Mouse (Mus musculus): Measurements from ENCODE around the gene Gba2. TPM values are rescaled to one million over a fixed set of nuclear protein-coding genes. Genes with fewer than 3 reads are reported as not detected.
"Not testable (repeated sequence)": the region's sequence is repeated elsewhere in the genome, so short reads cannot be mapped to it uniquely, and the experiment has no call there.

Gene Gba2
- polyA plus RNA-seq, 1 experiment from 2014 or later, result 32.0 TPM

GRCm38 (mm10) chr4:43596597-43596996, 17.9 kb upstream of the Gba2 start:
- not testable (repeated sequence) for H3K36me3 ChIP-seq; H3K4me1 ChIP-seq (replicated peaks); H3K27me3 ChIP-seq; ATAC-seq (ENCODE audit: insufficient number of reproducible peaks, insufficient read depth, low FRiP score, low TSS enrichment, low read depth); H3K4me2 ChIP-seq; H3K9me3 ChIP-seq; H3K9ac ChIP-seq (replicated peaks); H3K4me3 ChIP-seq (replicated peaks); H3K27ac ChIP-seq
- 81% methylated on average over 2 of the region's 2 CpGs for WGBS

GRCm38 (mm10) chr4:43593453-43593852, 14.8 kb upstream of the Gba2 start:
- 54% methylated on average over 3 of the region's 3 CpGs for WGBS
- Histone ChIP-seq H3K4me1 (replicated peaks) (peaks cover 6% of the 10 kb centered on the region; the same call in 1 of the 2 replicates), H3K9ac (replicated peaks) (no peak overlapping the region), H3K27ac (no peak overlapping the region), H3K36me3 (no peaks in the 10 kb centered on the region), H3K9me3 (no peaks in the 10 kb centered on the region), H3K27me3 (no peaks in the 10 kb centered on the region), H3K4me2 (no peak overlapping the region), H3K4me3 (replicated peaks) (no peak overlapping the region)
- ATAC-seq (ENCODE audit: insufficient number of reproducible peaks, insufficient read depth, low FRiP score, low TSS enrichment, low read depth), result no peak

- ATAC-seq (ENCODE audit: insufficient number of reproducible peaks, insufficient read depth, low FRiP score, low TSS enrichment, low read depth), result no peak
- H3K27ac ChIP-seq, result no peak overlapping the region
- WGBS, result 57% methylated on average over 3 of the region's 3 CpGs
- H3K4me1 ChIP-seq (replicated peaks), result peaks cover 12% of the 10 kb centered on the region; the same call in 1 of the 2 replicates
- no peak overlapping the region for H3K4me2 ChIP-seq
- H3K9ac ChIP-seq (replicated peaks), result no peak overlapping the region
- H3K4me3 ChIP-seq (replicated peaks), result no peak overlapping the region
- H3K27me3 ChIP-seq, result no peaks in the 10 kb centered on the region
- no peaks in the 10 kb centered on the region for H3K36me3 ChIP-seq
- no peaks in the 10 kb centered on the region for H3K9me3 ChIP-seq
These were observed 13.3 kb upstream of the Gba2 start for GRCm38 (mm10) chr4:43591961-43592360.

GRCm38 (mm10) chr4:43591543-43591942, 12.9 kb upstream of the Gba2 start:
- H3K27me3 ChIP-seq, result no peaks in the 10 kb centered on the region
- H3K4me1 ChIP-seq (replicated peaks), result peaks cover 12% of the 10 kb centered on the region; the same call in 1 of the 2 replicates
- H3K36me3 ChIP-seq, result no peaks in the 10 kb centered on the region
- no peak overlapping the region for H3K4me3 ChIP-seq (replicated peaks)
- H3K9me3 ChIP-seq, result no peaks in the 10 kb centered on the region
- no peak overlapping the region for H3K4me2 ChIP-seq
- no peak for ATAC-seq (ENCODE audit: insufficient number of reproducible peaks, insufficient read depth, low FRiP score, low TSS enrichment, low read depth)
- 75% methylated on average over 5 of the region's 5 CpGs for WGBS
- H3K9ac ChIP-seq (replicated peaks), result no peak overlapping the region
- H3K27ac ChIP-seq, result no peak overlapping the region

- Histone ChIP-seq H3K27ac (no peak overlapping the region), H3K4me2 (no peak overlapping the region), H3K4me1 (replicated peaks) (peaks cover 6% of the 10 kb centered on the region; the same call in 1 of the 2 replicates), H3K9ac (replicated peaks) (no peak overlapping the region), H3K9me3 (no peaks in the 10 kb centered on the region), H3K36me3 (peaks cover 22% of the 10 kb centered on the region), H3K4me3 (replicated peaks) (no peak overlapping the region), H3K27me3 (no peaks in the 10 kb centered on the region)
- ATAC-seq (ENCODE audit: insufficient number of reproducible peaks, insufficient read depth, low FRiP score, low TSS enrichment, low read depth), result no peak
- WGBS, result 44% methylated on average over 7 of the region's 7 CpGs
These were observed 9.0 kb upstream of the Gba2 start for GRCm38 (mm10) chr4:43587681-43588080.

- no peak for ATAC-seq (ENCODE audit: insufficient number of reproducible peaks, insufficient read depth, low FRiP score, low TSS enrichment, low read depth)
- WGBS, result 74% methylated on average over 8 of the region's 8 CpGs
These were observed 7.7 kb upstream of the Gba2 start for GRCm38 (mm10) chr4:43586411-43586810.

GRCm38 (mm10) chr4:43585682-43586081, 7.0 kb upstream of the Gba2 start:
- no peak overlapping the region for H3K9ac ChIP-seq (replicated peaks)
- H3K9me3 ChIP-seq, result no peaks in the 10 kb centered on the region
- H3K27me3 ChIP-seq, result no peaks in the 10 kb centered on the region
- WGBS, result 68% methylated on average over 10 of the region's 10 CpGs
- no peak overlapping the region for H3K4me2 ChIP-seq
- ATAC-seq (ENCODE audit: insufficient number of reproducible peaks, insufficient read depth, low FRiP score, low TSS enrichment, low read depth), result no peak
- H3K27ac ChIP-seq, result no peak overlapping the region
- H3K36me3 ChIP-seq, result peaks cover 42% of the 10 kb centered on the region
- H3K4me1 ChIP-seq (replicated peaks), result peaks cover 6% of the 10 kb centered on the region; the same call in 1 of the 2 replicates
- H3K4me3 ChIP-seq (replicated peaks), result no peak overlapping the region

More at GRCm38 (mm10) chr4:43586411-43586810, 7.7 kb upstream of the Gba2 start:
- no peak overlapping the region for H3K9ac ChIP-seq (replicated peaks)
- H3K36me3 ChIP-seq, result peaks cover 34% of the 10 kb centered on the region
- no peaks in the 10 kb centered on the region for H3K27me3 ChIP-seq
- no peak overlapping the region for H3K27ac ChIP-seq
- H3K4me2 ChIP-seq, result no peak overlapping the region
- no peaks in the 10 kb centered on the region for H3K9me3 ChIP-seq
- H3K4me1 ChIP-seq (replicated peaks), result peaks cover 6% of the 10 kb centered on the region; the same call in 1 of the 2 replicates
- no peak overlapping the region for H3K4me3 ChIP-seq (replicated peaks)

GRCm38 (mm10) chr4:43584444-43585416, 6.1 kb upstream of the Gba2 start, which contains the start of gene Msmp:
Msmp (minus strand) TSS chr4:43584494.
- Histone ChIP-seq H3K27me3 (no peaks in the 10 kb centered on the region), H3K9ac (replicated peaks) (no peak within 1 kb of the TSS), H3K27ac (no peak within 1 kb of the TSS; the same call in 1 of the 2 replicates), H3K36me3 (peaks cover 49% of the 10 kb centered on the region), H3K9me3 (no peaks in the 10 kb centered on the region), H3K4me1 (replicated peaks) (peaks cover 10% of the 10 kb centered on the region), H3K4me2 (no peak within 1 kb of the TSS), H3K4me3 (replicated peaks) (no peak within 1 kb of the TSS)
- no peak for ATAC-seq (ENCODE audit: insufficient number of reproducible peaks, insufficient read depth, low FRiP score, low TSS enrichment, low read depth)
- 68% methylated on average over 12 of the region's 12 CpGs for WGBS

GRCm38 (mm10) chr4:43583421-43583820, 4.7 kb upstream of the Gba2 start:
- ATAC-seq (ENCODE audit: insufficient number of reproducible peaks, insufficient read depth, low FRiP score, low TSS enrichment, low read depth), result no peak
- Histone ChIP-seq H3K9me3 (no peaks in the 10 kb centered on the region), H3K4me3 (replicated peaks) (no peak overlapping the region), H3K27me3 (no peaks in the 10 kb centered on the region), H3K9ac (replicated peaks) (no peak overlapping the region), H3K36me3 (peaks cover 49% of the 10 kb centered on the region), H3K4me2 (no peak overlapping the region), H3K4me1 (replicated peaks) (peaks cover 15% of the 10 kb centered on the region), H3K27ac (no peak overlapping the region; the same call in 1 of the 2 replicates)
- WGBS, result 66% methylated on average over 7 of the region's 7 CpGs

- 88% methylated on average over 5 of the region's 5 CpGs for WGBS
- Histone ChIP-seq H3K27me3 (no peaks in the 10 kb centered on the region), H3K4me1 (replicated peaks) (peaks cover 17% of the 10 kb centered on the region), H3K4me3 (replicated peaks) (no peak overlapping the region), H3K9me3 (no peaks in the 10 kb centered on the region), H3K4me2 (no peak overlapping the region), H3K27ac (no peak overlapping the region), H3K9ac (replicated peaks) (no peak overlapping the region), H3K36me3 (peaks cover 49% of the 10 kb centered on the region)
- no peak for ATAC-seq (ENCODE audit: insufficient number of reproducible peaks, insufficient read depth, low FRiP score, low TSS enrichment, low read depth)
These were observed 3.6 kb upstream of the Gba2 start for GRCm38 (mm10) chr4:43582241-43582640.

GRCm38 (mm10) chr4:43581381-43581780, 2.7 kb upstream of the Gba2 start:
- H3K27ac ChIP-seq, result no peak overlapping the region
- no peaks in the 10 kb centered on the region for H3K9me3 ChIP-seq
- peaks cover 26% of the 10 kb centered on the region for H3K4me1 ChIP-seq (replicated peaks)
- no peak overlapping the region for H3K4me3 ChIP-seq (replicated peaks)
- H3K4me2 ChIP-seq, result no peak overlapping the region
- peaks cover 49% of the 10 kb centered on the region for H3K36me3 ChIP-seq
- ATAC-seq (ENCODE audit: insufficient number of reproducible peaks, insufficient read depth, low FRiP score, low TSS enrichment, low read depth), result no peak
- H3K27me3 ChIP-seq, result no peaks in the 10 kb centered on the region
- H3K9ac ChIP-seq (replicated peaks), result no peak overlapping the region
- WGBS, result 96% methylated on average over 12 of the region's 12 CpGs
